Mouse (Mus musculus) kidney, embryonic 16.5 days (tissue): Measurements from ENCODE around the gene Inpp4b. TPM values are rescaled to one million over a fixed set of nuclear protein-coding genes. Genes with fewer than 3 reads are reported as not detected.

Experiments
- ATAC-seq: fragments of 200-750 bp; cut with Nextera tagmentation; 2 replicates; pipeline ENCODE4 v1.8.0; 2017; ENCODE audit warnings: moderate TSS enrichment; ENCODE audit not compliant: low FRiP score, low TSS enrichment
- H3K27ac ChIP-seq: fragments of 300-500 bp; sonication (generic); 2 replicates; pipeline ENCODE4 v1.5.1; 2014; ENCODE audit warnings: low read length
- H3K27me3 ChIP-seq: fragments of 300-500 bp; sonication (generic); 2 replicates; pipeline ENCODE4 v1.6.1; 2014; ENCODE audit warnings: low read length, control low read depth, mixed read lengths; ENCODE audit not compliant: insufficient read depth
- H3K36me3 ChIP-seq: fragments of 300-500 bp; sonication (generic); 2 replicates; pipeline ENCODE4 v1.6.1; 2014; ENCODE audit warnings: low read length, control low read depth, mixed read lengths; ENCODE audit not compliant: insufficient read depth
- H3K4me1 ChIP-seq: fragments of 300-500 bp; sonication (generic); 2 replicates; pipeline ENCODE4 v1.6.1; 2014; ENCODE audit warnings: low read length, control low read depth, mixed read lengths; ENCODE audit not compliant: insufficient read depth
- H3K4me2 ChIP-seq: fragments of 300-500 bp; sonication (generic); replicated peaks from 2 replicates; pipeline ENCODE4 v1.6.1; 2014; ENCODE audit warnings: low read depth, low read length
- H3K4me3 ChIP-seq: fragments of 300-500 bp; sonication (generic); 2 replicates; pipeline ENCODE4 v1.5.1; 2014; ENCODE audit warnings: mild to moderate bottlenecking, low read length
- H3K9ac ChIP-seq: fragments of 300-500 bp; sonication (generic); replicated peaks from 2 replicates; pipeline ENCODE4 v1.6.1; 2014; ENCODE audit warnings: low read length
- H3K9me3 ChIP-seq: fragments of 300-500 bp; sonication (generic); 2 replicates; pipeline ENCODE4 v1.6.1; 2016; ENCODE audit warnings: low read length, control low read depth
- WGBS: fragments of 180-500 bp; shearing (Covaris S2); extraction: QIAGEN DNeasy Blood & Tissue Kit; methylation state at CpG from one replicate; pipeline ENCODE4 v1.1.7; 2014; 5-methylcytosine and 5-hydroxymethylcytosine counted together
- polyA plus RNA-seq: library from polyadenylated mRNA; unstranded; fragments of >200 nt; fragmentation: Nextera tagmentation; extraction: Ambion mirVana; gene quantifications from 2 replicates; pipeline ENCODE4 v1.2.1, GENCODE M21; 2015

Gene Inpp4b
- polyA plus RNA-seq, 1 experiment from 2014 or later: 11.0 TPM

DNA sequence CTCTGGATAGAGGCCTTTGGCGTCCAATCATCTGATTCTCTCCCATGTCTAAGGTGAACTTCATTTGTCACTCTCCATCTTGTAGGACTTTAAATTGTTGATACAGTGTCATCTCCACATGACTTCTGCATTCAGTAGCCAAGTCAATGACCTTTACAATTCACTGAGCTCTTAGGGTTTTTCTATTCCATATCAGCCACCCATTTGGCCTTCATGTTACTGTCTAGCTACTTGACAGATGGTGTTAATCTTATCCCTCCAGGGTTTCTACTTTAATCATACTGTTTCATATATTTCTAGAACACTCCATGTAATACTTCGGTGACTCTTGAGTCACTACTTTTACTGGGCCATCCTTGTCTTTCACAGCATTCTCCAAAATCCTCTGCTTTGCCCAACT lies 528.1 kb downstream of the Inpp4b start:
- 83% methylated on average over 2 of the region's 2 CpGs for WGBS

DNA sequence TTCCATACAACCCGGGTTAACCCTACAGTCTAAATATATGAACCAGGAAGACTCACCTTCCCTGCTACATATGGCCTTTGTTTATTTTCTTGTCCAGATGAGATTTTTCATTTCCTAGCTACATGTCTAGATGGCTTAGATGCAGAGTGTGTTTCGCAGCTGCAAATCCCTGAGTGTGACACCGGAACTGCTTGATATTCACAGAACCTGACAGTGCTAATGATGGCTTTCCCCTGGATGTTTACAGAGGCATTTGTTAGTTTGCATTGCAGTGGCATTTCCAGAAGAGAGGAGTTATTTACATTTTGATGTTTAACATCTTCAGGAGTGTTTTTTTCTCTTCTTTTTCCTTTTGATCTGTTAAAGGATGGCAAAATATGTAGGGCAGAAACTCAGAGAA lies 537.7 kb downstream of the Inpp4b start:
- no peaks in the 10 kb centered on the region for H3K36me3 ChIP-seq
- H3K4me3 ChIP-seq: no peak overlapping the region
- no peak overlapping the region for H3K9ac ChIP-seq
- H3K4me1 ChIP-seq: no peaks in the 10 kb centered on the region
- no peak overlapping the region for H3K4me2 ChIP-seq
- no peaks in the 10 kb centered on the region for H3K27me3 ChIP-seq
- 76% methylated on average over 3 of the region's 3 CpGs for WGBS
- no peaks in the 10 kb centered on the region for H3K9me3 ChIP-seq
- H3K27ac ChIP-seq: no peak overlapping the region
- no peak for ATAC-seq

More for the DNA sequence above, 528.1 kb downstream of the Inpp4b start:
- no peaks in the 10 kb centered on the region for H3K4me1 ChIP-seq
- H3K4me3 ChIP-seq: no peak overlapping the region
- no peak overlapping the region for H3K4me2 ChIP-seq
- H3K27me3 ChIP-seq: no peaks in the 10 kb centered on the region
- H3K36me3 ChIP-seq: no peaks in the 10 kb centered on the region
- no peak for ATAC-seq
- H3K9me3 ChIP-seq: no peaks in the 10 kb centered on the region
- no peak overlapping the region for H3K27ac ChIP-seq
- H3K9ac ChIP-seq: no peak overlapping the region

DNA sequence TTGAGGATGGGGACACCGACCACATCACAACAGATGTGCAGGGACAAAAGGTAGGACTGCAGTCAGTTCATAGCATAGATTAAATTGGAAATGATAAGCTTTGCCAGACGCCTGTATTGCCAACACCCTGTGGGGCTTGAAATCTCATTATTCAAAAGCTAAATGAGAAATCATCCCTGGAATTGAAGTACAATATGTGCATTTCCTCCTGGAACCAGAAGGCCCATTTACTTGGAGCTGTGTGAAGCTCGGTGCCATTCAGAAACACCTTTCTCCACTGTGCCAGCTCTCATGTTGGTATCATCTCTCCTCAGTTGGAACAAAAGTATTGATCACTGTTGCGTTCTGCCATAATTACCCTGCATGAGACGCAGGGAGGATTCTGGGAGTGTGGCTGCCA lies 541.8 kb downstream of the Inpp4b start:
- Histone ChIP-seq H3K9ac (no peak overlapping the region), H3K27me3 (no peaks in the 10 kb centered on the region), H3K4me2 (no peak overlapping the region), H3K4me3 (no peak overlapping the region), H3K9me3 (no peaks in the 10 kb centered on the region), H3K36me3 (no peaks in the 10 kb centered on the region), H3K27ac (no peak overlapping the region), H3K4me1 (no peaks in the 10 kb centered on the region)
- 92% methylated on average over 5 of the region's 5 CpGs for WGBS
- no peak for ATAC-seq

DNA sequence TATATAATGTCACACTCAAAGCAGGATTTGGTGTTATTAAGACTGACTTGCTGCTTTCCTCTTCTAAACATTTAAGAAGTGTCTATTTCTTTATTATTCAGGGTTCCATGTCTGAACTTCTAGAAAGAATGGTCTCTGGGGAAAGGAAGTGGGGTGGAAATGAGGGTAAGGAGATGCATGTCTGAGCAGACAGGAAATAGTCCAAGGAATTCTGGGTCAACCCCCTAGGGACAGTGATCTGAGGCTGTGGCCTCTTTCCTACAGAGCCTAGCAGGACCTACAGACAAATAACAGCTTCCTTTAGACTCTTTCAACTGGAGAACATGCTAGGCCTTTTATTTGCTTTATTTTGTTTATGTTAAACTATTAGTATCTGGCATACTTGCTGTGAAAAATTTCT lies 546.5 kb downstream of the Inpp4b start:
- H3K9me3 ChIP-seq: peaks cover 3% of the 10 kb centered on the region; the same call in 1 of the 2 replicates
- H3K36me3 ChIP-seq: no peaks in the 10 kb centered on the region
- no peak overlapping the region for H3K9ac ChIP-seq
- H3K27ac ChIP-seq: no peak overlapping the region
- no peaks in the 10 kb centered on the region for H3K27me3 ChIP-seq
- H3K4me3 ChIP-seq: no peak overlapping the region
- H3K4me2 ChIP-seq: no peak overlapping the region
- ATAC-seq: no peak
- H3K4me1 ChIP-seq: no peaks in the 10 kb centered on the region

DNA sequence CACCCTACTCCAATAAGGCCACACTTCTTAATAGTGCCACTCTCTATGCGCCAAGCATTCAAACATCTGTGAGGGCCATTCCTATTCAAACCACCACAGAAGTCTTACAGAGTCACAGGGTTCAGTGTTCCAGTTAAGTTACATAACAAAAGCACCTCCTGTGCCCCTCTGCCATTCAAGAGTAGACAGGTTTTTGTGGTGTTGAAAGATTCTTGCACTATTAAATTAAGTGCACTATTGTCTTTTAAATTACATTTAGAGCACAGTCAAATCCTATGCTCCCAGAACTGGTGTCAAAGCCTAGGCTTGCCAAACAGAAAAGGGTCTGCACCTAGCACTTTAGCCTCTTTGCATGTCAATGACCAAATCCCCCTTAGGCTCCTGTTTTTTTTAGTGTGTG lies 550.9 kb downstream of the Inpp4b start:
- ATAC-seq: no peak
- no peaks in the 10 kb centered on the region for H3K27me3 ChIP-seq
- no peak overlapping the region for H3K4me3 ChIP-seq
- no peak overlapping the region for H3K27ac ChIP-seq
- H3K4me2 ChIP-seq: no peak overlapping the region
- no peaks in the 10 kb centered on the region for H3K4me1 ChIP-seq
- H3K36me3 ChIP-seq: no peaks in the 10 kb centered on the region
- peaks cover 3% of the 10 kb centered on the region; the same call in 1 of the 2 replicates for H3K9me3 ChIP-seq
- H3K9ac ChIP-seq: no peak overlapping the region
- 91% methylated on average over 1 of the region's 1 CpGs for WGBS

DNA sequence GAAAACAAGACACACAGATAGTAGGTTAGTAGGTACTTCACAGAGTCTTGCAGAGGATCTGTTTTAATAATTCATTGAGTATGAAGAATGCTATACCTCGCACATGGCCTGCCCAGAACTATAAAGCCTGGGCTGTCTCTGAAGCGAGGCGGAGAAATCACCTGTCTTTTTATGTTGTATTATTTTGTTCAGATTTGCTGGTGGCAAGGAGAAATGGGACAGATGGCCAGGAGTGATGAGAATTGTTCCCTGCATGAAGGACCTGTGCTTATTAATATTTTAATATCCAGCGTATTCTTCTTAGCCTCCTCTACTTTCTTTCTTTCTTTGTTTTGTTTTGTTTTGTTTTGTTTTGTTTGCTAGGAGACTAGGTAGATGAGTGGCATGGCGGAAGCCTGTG lies 604.5 kb downstream of the Inpp4b start:
- Histone ChIP-seq H3K36me3 (no peaks in the 10 kb centered on the region), H3K9me3 (no peaks in the 10 kb centered on the region), H3K27ac (no peak overlapping the region), H3K4me2 (no peak overlapping the region), H3K9ac (no peak overlapping the region), H3K4me1 (no peaks in the 10 kb centered on the region), H3K4me3 (no peak overlapping the region), H3K27me3 (no peaks in the 10 kb centered on the region)
- ATAC-seq: no peak
- 96% methylated on average over 5 of the region's 5 CpGs for WGBS

DNA sequence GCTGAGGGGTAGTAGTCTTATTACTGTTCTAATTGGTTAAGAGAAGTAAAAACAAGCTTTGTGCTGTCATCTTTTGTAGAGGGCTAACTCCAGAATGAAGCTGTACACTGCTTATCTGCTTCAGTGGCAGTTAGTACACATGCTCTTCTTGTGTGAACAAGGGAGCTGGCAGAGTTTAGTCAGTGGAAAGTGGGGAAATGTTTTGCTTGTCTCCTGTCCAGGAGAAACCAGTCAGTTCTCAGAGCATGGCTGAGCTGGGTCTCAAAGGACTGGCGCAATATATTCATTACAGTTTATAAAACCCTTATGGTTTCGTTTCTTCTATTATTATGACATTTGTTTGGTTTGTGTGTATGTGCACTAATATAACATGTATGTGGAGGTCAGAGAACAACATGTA lies 610.7 kb downstream of the Inpp4b start:
- no peak overlapping the region for H3K9ac ChIP-seq
- H3K27ac ChIP-seq: no peak overlapping the region
- no peak for ATAC-seq
- H3K4me3 ChIP-seq: no peak overlapping the region
- no peaks in the 10 kb centered on the region for H3K27me3 ChIP-seq
- no peaks in the 10 kb centered on the region for H3K9me3 ChIP-seq
- WGBS: 90% methylated on average over 2 of the region's 2 CpGs
- no peaks in the 10 kb centered on the region for H3K4me1 ChIP-seq
- no peak overlapping the region for H3K4me2 ChIP-seq
- no peaks in the 10 kb centered on the region for H3K36me3 ChIP-seq

DNA sequence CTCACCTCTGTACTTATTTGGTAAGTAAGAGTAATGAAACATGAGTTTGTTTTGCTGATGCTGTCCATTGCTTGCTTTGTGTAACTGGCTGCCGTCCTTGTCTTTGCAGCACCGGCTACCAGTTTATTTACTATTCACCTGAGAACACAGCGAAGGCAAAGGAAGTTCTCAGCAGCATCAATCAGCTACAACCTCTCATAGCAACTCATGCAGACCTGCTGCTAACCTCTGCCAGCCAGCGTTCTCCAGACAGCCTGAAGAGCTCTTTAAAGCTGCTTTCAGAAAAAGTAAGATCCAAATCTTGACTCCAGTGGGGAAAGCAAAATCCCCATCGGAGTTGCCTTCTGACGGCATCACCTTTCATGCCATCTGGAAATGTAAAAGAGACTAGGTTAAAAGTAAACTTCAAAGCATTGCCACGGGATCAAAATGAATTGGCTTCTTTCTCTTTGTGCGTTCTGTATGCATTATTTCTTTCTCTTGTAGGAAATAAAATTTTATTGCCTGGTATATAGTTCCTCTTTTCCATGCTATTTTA lies 642.8 kb downstream of the Inpp4b start:
- Histone ChIP-seq H3K4me3 (no peak overlapping the region), H3K4me1 (no peaks in the 10 kb centered on the region), H3K27ac (no peak overlapping the region), H3K36me3 (no peaks in the 10 kb centered on the region), H3K9me3 (no peaks in the 10 kb centered on the region), H3K27me3 (no peaks in the 10 kb centered on the region), H3K4me2 (no peak overlapping the region), H3K9ac (no peak overlapping the region)
- ATAC-seq: no peak
- WGBS: 50% methylated on average over 8 of the region's 8 CpGs

DNA sequence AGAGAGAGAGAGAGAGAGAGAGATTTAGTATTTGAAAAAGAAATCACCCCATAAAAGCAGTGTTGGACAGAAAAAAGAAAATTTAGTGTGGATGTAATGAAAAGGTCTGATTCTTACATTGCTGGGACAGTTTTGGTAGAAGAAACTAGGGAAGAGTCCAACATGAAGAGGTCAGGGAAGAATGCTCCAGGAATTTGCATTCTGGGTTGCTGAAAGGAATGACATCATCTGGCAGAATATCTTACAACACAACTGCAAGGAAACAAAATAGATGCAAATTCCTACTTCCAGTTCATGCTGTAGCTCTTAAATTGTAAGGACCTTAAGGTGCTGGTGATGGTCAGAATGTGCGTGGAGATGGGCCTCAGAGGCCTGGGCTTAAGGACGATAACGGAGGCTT lies 650.6 kb downstream of the Inpp4b start:
- H3K27ac ChIP-seq: no peak overlapping the region
- H3K9ac ChIP-seq: no peak overlapping the region
- 92% methylated on average over 3 of the region's 3 CpGs for WGBS
- no peak for ATAC-seq
- H3K36me3 ChIP-seq: no peaks in the 10 kb centered on the region
- H3K4me3 ChIP-seq: no peak overlapping the region
- H3K9me3 ChIP-seq: no peaks in the 10 kb centered on the region
- no peaks in the 10 kb centered on the region for H3K4me1 ChIP-seq
- H3K27me3 ChIP-seq: no peaks in the 10 kb centered on the region
- H3K4me2 ChIP-seq: no peak overlapping the region

DNA sequence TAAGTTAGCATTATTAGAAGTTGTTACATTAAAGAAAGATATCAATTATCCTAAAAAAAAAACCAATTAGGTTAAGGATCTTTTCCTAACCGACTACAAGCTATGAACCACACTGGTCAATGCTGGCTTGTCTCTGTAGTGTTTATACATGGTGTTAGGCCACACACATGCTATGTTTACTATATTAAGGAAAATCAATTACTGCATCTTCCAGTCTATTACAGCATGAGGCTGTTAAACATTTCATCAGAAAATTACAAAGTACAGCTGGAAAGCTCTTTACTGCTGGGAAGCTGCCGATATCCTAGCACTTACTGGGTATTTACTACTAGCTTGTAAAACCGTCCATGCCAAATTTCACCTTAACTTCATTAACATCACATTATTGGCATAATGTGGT lies 653.9 kb downstream of the Inpp4b start:
- Histone ChIP-seq H3K9me3 (no peaks in the 10 kb centered on the region), H3K27me3 (no peaks in the 10 kb centered on the region), H3K4me3 (no peak overlapping the region), H3K4me1 (no peaks in the 10 kb centered on the region), H3K36me3 (no peaks in the 10 kb centered on the region), H3K9ac (no peak overlapping the region), H3K4me2 (no peak overlapping the region), H3K27ac (no peak overlapping the region)
- no peak for ATAC-seq
- 69% methylated on average over 3 of the region's 3 CpGs for WGBS
